Mouse (Mus musculus): ENCODE data around the gene Morn1.
A peak's percentile ranks its signal among the peaks of the same experiment; 100 is the strongest.

Gene Morn1

GRCm38 (mm10) chr4:155189711-155190139, 103.3 kb downstream of the Morn1 start:
- peak in 1 of 2 experiments; percentile 63 for DNase-seq (ENCODE audit: low spot score in 2 of 2)

GRCm38 (mm10) chr4:155190275-155190674, 103.9 kb downstream of the Morn1 start:
- DNase-seq (ENCODE audit: low spot score in 2 of 2) = no peak

Data from heart, adult 9 months (tissue).